Mouse (Mus musculus) embryonic stem cell, embryonic (primary cell): ENCODE measurements at regions not wholly inside any gene's neighbourhood (a gene's known extent, or its start where the extent isn't known, plus 50 kb on each side); places are given as distances from the start of the nearest gene placed in this dataset.
"Not testable (repeated sequence)": the region's sequence is repeated elsewhere in the genome, so short reads cannot be mapped to it uniquely, and the experiment has no call there.

Experiments
- CTCF ChIA-PET, 4 experiments: fragments of 300-600 bp in 2 of 4; fragments of 350-600 bp in 2 of 4; sonication (Branson Sonifier 250); formaldehyde crosslinking; loops; one replicate each; lab custom pipeline; 2022; ENCODE audit warnings: inconsistent platforms in 2 of 4; lab: Charles Lee
- POLR2A ChIA-PET, 4 experiments: fragments of 300-600 bp in 2 of 4; fragments of 350-600 bp in 2 of 4; sonication (Branson Sonifier 250); formaldehyde crosslinking; loops; one replicate each; lab custom pipeline; 2022; ENCODE audit warnings: antibody characterized with exemption in 4 of 4, inconsistent platforms in 1 of 4; lab: Charles Lee

DNA sequence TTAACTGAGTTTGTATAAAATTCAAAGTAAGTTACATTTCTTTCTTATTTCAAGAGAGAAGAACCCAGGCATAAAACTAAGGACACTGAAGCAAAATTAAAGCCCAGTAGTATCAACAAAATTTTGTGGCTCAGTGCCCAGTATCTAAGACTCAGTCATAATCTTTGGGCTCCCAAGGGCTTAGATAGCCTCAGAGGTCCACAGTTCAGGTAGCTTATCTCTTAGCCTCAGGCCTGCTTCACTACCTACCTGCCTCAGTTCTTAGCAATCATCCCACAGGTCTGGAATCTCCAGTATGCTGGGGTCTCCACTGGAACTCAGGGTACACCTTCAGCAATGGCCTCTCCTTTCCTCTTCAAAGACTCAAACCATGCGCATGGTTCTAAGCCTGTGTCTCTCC is 531.4 kb upstream of the Olfr1507 start:
- POLR2A ChIA-PET, CTCF ChIA-PET: not testable (repeated sequence)

DNA sequence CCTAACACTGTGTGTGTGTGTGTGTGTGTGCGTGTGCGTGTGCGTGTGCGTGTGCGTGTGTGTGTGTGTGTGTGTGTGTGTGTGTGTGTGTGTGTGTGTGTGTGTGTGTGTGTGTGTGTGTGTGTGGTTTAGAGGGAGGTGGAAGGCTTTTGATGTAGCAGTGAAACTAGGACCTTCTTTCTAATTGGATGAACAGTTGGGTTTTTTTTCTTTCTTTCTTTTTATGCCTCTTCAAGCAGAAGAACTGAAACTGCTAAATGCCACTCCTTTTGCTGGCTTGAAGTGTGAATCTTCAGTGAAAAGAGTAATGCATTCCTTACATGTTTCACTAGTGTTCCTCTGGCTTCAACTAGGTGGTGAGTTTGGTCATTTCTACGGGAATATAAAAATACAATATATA is 524.6 kb upstream of the Olfr1507 start:
- POLR2A ChIA-PET, CTCF ChIA-PET: not testable (repeated sequence)

DNA sequence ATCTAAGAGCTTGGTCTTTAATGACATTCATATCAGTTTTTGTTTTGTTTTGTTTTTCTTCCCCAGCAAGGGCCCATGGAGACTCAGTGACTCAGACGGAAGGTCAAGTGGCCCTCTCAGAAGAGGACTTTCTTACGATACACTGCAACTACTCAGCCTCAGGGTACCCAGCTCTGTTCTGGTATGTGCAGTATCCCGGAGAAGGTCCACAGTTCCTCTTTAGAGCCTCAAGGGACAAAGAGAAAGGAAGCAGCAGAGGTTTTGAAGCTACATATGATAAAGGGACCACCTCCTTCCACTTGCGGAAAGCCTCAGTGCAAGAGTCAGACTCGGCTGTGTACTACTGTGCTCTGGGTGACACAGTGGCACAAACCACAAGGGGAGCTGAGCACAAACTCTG is 512.2 kb upstream of the Olfr1507 start:
- CTCF ChIA-PET, POLR2A ChIA-PET: not testable (repeated sequence)

DNA sequence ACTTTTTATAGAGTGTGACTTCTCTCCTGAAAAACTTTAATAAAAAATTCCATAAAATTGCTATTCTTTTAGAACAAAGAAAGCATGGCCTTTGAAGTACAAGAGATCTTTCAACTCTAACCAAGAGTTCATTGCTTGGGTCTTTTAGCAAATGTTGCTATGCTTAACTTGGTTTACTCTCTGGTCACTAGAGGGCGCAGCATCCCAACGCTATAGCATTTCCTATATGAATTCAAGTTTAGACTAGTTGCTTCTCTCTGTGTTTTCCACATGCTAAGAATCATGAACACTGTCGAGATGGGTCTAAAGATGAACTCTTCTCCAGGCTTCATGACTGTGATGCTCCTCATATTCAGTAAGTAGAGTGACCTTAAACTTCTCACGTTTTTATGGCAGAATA is 511.8 kb upstream of the Olfr1507 start:
- CTCF ChIA-PET, POLR2A ChIA-PET: not testable (repeated sequence)

DNA sequence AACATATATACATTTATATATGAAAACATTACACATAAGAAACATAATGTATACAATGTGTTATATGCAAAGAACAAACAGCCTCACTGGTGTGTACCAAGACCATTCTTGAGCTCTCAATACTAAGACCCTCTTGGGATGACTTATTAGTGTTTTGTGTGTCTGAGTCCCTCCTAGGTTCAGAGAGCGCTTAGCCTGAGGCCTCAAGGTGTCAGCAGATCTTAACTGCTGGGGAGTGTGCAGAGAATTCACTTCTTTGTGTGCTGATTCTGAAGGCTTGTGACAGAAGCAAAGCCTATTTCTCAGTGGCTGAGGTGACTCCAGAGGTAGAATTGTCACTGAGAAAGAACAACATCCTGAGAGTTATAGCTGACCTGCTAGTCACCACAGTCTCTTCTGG is 505.7 kb upstream of the Olfr1507 start:
- POLR2A ChIA-PET, CTCF ChIA-PET: not testable (repeated sequence)

DNA sequence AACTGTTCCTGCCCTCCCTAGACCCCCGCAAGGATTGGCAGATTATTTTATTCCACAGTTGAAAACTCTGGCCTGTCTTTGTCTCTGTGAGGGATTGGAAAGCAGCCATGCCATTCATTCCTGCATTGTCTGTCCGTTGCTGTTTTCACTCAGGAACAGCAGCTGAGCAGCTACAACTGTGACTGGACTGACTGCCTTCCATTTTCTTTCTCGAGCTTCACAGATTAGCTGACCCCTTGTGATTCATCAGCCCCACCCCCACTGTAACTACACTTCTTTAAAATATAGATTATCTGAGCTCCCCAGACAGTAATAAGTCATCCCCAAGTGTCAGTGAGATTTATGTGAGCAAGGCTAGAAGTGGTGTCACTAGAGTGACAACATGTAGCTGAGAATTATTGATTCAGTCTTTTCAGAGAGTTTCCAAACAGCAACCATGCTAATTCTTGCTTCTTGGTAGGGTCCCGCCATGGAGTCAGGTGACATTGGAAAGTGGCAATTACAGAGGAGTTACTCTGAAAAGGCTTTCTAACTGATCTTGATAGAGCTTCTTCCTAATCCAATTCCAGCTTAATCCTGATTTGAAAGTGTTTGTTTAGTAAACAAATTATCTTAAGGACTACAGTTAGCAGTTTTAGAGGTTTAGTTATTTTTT is 496.7 kb upstream of the Olfr1507 start:
- POLR2A ChIA-PET, CTCF ChIA-PET: not testable (repeated sequence)

DNA sequence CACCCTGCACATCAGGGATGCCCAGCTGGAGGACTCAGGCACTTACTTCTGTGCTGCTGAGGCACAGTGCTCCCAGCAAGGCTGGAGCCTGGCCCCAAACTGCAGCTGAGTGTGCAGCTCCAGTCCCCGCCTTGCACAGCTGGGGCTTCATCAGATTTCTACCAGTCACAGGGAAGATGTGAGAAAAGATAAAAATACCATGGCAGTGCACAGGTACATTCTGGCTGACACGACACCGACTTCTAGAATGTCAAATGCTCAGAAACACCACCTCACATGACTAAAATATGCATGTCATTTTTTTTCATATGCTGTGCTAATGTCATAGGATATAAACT is 495.7 kb upstream of the Olfr1507 start:
- POLR2A ChIA-PET, CTCF ChIA-PET: not testable (repeated sequence)

DNA sequence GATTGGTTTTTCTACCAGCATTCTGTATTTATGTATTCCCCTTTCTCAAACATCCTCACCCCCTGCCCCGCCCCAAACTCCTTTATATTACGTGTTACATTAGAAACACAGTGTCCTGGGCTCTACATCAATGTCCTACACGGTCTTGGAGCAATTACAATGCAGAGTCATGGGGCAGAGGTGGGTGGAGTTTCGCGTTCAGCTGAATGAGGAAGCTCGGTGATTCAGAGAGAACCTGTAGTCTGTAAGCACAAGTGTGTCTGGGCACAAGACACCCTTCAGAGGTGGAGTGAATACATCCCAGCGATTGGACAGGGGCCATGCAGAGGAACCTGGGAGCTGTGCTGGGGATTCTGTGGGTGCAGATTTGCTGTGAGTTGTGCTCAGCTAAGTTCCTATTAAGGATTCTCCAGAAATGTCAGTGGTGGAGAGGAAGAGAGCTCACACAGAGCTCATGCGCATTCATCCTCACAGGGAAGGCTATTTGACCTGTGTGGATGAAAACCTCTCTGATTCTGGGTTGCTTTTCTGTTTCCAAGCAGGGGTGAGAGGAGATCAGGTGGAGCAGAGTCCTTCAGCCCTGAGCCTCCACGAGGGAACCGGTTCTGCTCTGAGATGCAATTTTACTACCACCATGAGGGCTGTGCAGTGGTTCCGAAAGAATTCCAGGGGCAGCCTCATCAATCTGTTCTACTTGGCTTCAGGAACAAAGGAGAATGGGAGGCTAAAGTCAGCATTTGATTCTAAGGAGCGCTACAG is 495.2 kb upstream of the Olfr1507 start:
- CTCF ChIA-PET, POLR2A ChIA-PET: not testable (repeated sequence)

DNA sequence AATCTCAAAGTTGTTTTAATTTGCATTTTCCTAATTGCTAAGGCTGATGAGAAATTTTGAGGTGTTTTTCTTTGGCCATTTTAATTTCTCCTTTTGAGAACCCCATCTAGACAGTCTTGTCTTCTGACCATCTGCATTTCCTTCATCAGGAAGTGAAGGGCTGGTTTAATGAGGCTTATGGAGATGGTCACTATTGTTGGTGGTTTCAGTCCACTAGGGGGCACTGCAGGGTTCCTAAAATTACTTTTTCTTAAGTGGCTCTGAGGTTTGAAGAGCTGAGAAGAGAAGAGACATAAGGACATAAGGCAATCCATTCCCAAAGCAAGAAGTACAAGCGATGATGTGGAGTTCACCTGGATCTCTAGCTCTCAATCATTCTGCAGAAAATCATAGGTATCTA is 494.4 kb upstream of the Olfr1507 start:
- POLR2A ChIA-PET, CTCF ChIA-PET: not testable (repeated sequence)

DNA sequence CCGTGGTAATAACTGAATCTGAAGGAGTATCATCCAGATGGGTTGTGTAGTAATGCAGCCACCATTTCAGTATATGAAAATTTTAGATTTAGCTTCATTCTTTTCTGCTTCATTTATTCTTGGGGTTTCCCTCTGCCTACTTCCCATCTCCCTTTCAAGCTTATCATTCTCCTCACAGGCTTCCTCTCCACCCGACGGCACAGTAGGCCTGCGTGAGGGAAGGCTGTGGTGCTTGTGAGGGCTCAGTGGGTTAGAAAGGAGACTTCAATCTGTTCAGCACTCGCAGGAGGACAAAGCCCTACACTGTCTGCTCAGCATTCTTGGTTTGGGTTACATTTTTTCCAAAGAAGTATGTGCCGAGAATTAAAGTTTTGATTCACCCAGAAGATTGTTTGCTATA is 493.0 kb upstream of the Olfr1507 start:
- CTCF ChIA-PET, POLR2A ChIA-PET: not testable (repeated sequence)

DNA sequence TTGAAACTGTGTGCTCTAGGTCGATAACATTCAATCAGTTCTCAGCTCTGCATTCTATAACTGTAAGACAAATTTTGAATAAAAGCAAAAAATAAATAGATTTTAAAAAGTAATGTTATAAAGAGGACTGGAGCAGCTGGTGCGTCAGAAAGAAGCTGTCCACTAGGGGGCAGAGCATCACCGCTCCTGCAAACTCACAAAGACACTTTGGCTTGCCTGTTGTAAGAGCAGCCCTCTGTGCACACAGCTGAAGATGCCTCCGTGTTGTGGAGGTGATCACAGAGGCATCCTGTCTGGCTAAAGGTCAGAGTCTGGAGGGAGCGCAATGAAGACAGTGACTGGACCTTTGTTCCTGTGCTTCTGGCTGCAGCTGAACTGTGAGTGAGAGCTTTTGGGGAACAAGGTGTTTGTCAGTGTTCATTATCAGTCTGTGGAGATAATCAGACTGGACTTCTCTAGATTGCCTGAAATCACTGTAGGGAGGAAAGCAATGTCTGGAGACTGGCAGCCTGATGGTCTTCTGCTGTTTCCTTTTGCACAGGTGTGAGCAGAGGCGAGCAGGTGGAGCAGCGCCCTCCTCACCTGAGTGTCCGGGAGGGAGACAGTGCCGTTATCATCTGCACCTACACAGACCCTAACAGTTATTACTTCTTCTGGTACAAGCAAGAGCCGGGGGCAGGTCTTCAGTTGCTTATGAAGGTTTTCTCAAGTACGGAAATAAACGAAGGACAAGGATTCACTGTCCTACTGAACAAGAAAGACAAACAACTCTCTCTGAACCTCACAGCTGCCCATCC is 476.9 kb upstream of the Olfr1507 start:
- CTCF ChIA-PET, POLR2A ChIA-PET: not testable (repeated sequence)

DNA sequence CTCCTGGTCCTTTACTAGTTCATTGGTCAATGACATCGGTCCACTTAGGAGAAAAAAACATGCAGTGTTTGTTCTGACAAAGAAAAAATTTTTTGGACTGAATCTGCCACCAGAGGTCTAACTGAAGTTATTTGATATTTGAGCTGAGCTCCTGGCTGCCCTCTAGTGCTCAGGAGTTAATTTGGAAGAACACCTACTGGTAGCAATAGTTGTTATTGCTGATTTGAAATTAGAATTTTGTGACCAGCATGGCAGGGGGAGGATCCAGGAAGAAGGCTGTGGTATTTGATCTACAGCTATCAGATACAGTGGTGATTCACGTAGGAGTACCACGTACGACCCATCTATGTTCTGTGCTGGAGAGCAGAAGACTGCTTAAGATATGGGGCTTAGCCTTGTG is 466.6 kb upstream of the Olfr1507 start:
- CTCF ChIA-PET, POLR2A ChIA-PET: not testable (repeated sequence)

DNA sequence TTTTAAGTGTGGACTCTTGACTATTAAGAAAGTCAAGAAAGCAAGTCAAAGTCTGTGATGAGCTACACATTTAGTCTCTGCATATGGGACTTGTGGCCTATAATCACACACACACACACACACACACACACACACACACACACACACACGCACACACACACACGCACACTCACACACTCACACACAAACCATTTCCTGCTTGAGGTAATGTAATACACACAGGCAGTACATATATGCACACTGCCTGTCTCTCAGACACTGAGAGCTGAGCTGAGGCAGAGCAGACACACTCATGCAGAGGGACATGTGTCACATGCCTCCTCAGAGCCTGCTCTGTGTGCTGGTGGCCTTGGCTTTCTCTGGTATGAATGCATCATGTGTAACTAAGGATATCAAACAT is 461.0 kb upstream of the Olfr1507 start:
- CTCF ChIA-PET, POLR2A ChIA-PET: not testable (repeated sequence)

DNA sequence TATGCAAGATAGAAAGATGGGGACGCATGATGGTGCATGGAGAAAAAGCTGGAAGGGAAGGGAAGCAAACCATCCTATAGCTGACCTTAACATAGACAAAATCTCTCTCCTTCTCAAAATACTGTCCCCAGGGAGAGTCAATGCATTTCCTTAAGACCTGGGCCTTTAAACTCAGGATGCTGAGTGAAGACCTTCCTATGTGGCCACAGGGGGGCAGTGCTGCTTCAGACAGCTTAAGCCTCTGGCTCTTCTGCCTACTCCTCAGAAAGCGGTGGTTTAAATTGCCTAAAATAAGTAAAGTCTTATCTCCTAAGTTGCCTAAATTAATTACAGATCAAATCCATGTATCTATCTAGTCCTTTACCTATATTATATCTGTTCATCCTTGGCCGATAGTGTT is 449.4 kb upstream of the Olfr1507 start:
- POLR2A ChIA-PET, CTCF ChIA-PET: not testable (repeated sequence)

DNA sequence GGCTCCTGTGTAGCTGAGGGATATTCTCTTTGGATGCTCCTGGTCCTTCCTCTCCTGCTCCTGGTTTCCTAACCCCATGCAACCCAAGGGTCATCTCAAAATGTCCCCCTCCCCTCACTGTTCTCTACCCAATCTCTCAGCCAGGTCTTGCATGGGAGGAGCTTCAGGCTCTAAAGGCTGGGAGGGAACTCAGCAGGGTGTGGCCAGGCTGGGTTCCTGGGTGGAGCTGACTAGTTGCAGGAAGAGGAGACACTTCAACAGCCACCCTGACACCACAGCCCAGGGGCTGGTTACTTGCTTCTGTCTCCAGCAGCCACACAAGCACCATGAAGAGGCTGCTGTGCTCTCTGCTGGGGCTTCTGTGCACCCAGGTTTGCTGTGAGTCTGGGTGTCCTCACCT is 446.9 kb upstream of the Olfr1507 start:
- POLR2A ChIA-PET, CTCF ChIA-PET: not testable (repeated sequence)

DNA sequence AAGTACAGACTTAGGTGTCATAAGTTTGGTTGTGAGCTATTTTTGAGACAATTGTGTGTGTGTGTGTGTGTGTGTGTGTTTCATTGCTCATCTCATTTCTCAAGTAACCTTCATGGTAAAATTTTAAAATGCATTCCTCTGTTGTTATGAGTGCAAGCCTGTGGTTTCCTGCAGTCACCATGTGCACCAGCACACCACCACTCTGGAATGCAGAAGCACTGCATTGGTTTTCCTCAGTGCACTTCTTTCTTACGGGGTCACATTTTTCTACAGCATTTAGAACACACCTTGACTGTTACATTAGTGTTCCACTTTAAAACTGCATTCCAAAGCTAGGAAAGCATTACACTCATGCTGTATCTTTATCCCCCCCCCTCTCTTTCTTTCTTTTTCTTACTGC is 446.2 kb upstream of the Olfr1507 start:
- POLR2A ChIA-PET, CTCF ChIA-PET: not testable (repeated sequence)

DNA sequence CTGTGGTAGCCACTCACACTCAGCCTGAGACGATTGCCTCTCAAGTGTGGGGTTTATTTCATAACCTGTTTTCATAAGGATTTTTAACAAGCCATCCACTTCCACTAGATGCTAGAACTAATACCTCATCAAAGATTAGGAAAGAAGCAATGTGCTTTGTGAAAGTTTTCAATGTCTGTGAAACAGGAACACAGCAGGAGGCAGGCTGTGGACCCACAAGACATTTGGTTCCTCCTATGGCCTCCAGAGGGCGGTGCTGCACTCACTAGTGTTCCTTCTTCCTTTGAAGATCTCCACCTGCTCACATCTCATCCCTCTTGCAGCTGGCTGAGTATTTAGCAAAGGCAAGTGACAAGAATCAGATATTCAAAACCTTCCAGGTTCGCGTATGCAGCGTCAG is 424.6 kb upstream of the Olfr1507 start:
- POLR2A ChIA-PET, CTCF ChIA-PET: not testable (repeated sequence)

DNA sequence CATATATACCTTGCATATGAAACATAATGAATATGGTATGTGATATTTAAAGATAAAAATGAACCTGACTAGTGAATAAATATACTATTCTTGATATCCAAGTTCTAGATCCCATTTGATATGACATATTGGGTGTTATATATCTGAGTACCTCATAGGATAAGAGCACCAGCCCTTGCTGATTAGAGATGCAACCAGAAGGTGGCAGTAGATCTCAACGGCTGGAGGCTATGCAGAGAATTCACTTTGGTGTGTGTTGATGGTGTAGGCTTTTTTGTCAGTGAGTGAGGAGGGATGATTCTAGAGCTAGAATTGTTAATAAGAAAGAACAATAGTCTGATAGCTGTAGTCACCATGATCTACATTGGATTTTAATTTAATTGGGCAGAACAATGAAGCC is 418.3 kb upstream of the Olfr1507 start:
- CTCF ChIA-PET, POLR2A ChIA-PET: not testable (repeated sequence)

DNA sequence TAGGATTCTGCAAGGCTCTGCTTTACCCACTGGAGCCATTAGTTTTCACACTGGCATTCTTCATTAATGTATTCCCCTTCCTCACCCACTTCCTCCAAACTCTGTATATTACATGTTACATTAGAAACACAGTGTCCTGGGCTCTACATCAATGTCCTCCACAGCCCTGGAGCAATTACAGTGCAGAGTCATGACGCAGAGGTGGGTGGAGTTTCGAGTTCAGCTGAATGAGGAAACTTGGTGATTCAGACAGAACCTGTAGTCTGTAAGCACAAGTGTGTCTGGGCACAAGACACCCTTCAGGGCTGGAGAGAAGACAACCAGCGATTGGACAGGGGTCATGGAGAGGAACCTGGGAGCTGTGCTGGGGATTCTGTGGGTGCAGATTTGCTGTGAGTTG is 404.1 kb upstream of the Olfr1507 start:
- CTCF ChIA-PET, POLR2A ChIA-PET: not testable (repeated sequence)

DNA sequence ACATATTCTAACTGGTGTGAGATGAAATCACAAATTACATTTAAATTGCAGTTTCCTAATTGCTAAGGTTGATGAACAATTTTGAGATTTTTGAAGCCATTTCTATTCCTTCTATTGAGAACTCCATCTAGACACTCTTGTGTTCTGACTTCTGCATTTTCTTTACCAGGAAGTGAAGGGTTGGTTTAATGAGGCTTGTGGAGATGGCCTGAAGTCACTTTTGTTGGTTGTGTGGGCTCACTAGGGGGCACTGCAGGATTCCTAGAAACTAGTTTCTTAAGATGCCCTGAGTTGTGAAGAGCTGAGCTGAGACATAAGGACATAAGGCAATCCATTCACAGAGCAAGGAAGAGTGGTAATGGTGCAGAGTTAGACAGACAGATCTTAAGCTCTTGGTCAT is 402.8 kb upstream of the Olfr1507 start:
- POLR2A ChIA-PET, CTCF ChIA-PET: not testable (repeated sequence)

DNA sequence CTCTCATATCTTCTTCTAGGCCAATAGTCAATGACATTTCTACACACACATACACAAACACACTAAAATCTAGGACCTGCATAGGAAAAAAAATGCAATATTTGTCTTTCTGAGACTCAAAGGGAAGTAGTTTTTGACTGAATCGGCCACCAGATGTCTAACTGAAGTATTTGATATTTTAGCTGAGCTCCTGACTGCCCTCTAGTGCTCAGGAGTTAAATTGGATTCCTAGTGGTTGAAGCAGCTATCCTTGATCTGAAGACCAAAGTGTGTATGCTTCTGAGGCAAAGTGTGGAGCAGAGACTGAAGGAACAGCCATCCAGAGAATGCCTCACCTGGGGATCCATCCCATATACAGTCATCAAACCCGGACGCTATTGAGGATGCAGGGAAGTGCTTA is 384.4 kb upstream of the Olfr1507 start:
- CTCF ChIA-PET, POLR2A ChIA-PET: not testable (repeated sequence)
